Mouse (Mus musculus) stomach, postnatal 0 days (tissue): ENCODE measurements around the gene Ier3.

Experiments
- CTCF ChIP-seq: IDR thresholded peaks from 2 replicates; pipeline ENCODE4 v1.5.1; 2016; ENCODE audit warnings: antibody characterized with exemption, low read depth, mild to moderate bottlenecking, moderate library complexity
- EP300 ChIP-seq: optimal IDR thresholded peaks from 2 replicates; pipeline ENCODE3; 2016; ENCODE audit warnings: antibody characterized with exemption

- TF ChIP-seq CTCF (no peak), EP300 (no peak)
Observed at GRCm38 (mm10) chr17:35814678-35815077, 6.8 kb upstream of the Ier3 start.
